Mouse (Mus musculus) liver, adult 2 months (tissue): ENCODE measurements at regions not wholly inside any gene's neighbourhood (a gene's known extent, or its start where the extent isn't known, plus 50 kb on each side); places are given as distances from the start of the nearest gene placed in this dataset.

Experiments
- CTCF ChIP-seq: fragments of 200-500 bp; IDR thresholded peaks from 2 replicates; pipeline ENCODE4 v1.5.1; 2011; ENCODE audit warnings: low read depth, low read length, control low read depth
- POLR2A ChIP-seq: fragments of 200-500 bp; IDR thresholded peaks from 2 replicates; pipeline ENCODE4 v1.6.1; 2011; ENCODE audit warnings: low read length, control low read depth; ENCODE audit not compliant: insufficient read depth; ENCODE audit errors: extremely low read depth

GRCm38 (mm10) chr11:44330438-44330837 is 69.4 kb upstream of the Il12b start:
- TF ChIP-seq CTCF (no peak), POLR2A (no peak)
